Comparison of ENCODE assay signal across 18 mouse cellular contexts in the genomic region with DNA sequence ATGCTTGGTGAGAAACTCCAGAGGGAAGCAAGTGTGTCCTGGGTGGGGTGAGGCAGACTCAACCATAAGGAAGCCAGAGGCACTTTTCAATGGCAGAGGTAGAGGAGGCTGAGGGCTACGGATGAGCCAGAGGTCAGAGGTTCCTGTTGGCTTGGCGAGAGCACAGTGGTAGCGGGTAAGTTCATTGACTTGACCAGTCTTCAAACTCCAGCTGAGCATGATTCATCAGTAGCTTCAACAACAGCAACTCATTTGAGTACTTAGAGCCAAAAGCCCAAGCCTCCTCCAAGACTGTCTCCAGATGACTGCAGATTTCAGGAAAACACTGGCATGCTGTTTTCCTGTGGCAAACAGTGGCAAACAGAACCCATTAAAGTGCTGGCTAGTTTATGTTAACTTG.
A peak's percentile ranks its signal among the peaks of the same experiment; 100 is the strongest.
DNase-seq lines count a peak whose midpoint lies in the region; ATAC-seq and TF ChIP-seq lines count a peak whose summit lies in the region.
"Had no signal": no experiment of that assay in that cellular context is flagged by ENCODE, and none has a peak within 500 bp of the region (broad histone marks: within the 10 kb centered on the region; RNA-seq: fewer than 3 reads in every experiment).

No protein-coding gene starts in this region.

- no peaks in the 10 kb centered on the region for H3K36me3 ChIP-seq in liver, adult 2 months (ENCODE audit: control insufficient read depth, insufficient read depth, low read length)
- H3K36me3 ChIP-seq in hindbrain, embryonic 14.5 days (replicated peaks; ENCODE audit: control insufficient read depth, insufficient read depth) = no peaks in the 10 kb centered on the region
- H3K36me3 ChIP-seq: heart, embryonic 13.5 days; hindbrain, embryonic 12.5 days had no signal

- DNase-seq in heart, adult 11 months = peak; percentile 95
- no peak for DNase-seq in heart, postnatal 14 days
- peak; percentile 69 for DNase-seq in liver, adult 2 months (ENCODE audit: extremely low read depth, low read depth, low spot score)
- no peak for DNase-seq in liver
- DNase-seq in c-Kit-positive CD71-positive TER-119-positive erythroid progenitor cells, embryonic 14.5 days (ENCODE audit: low spot score) = no peak
- no peak for DNase-seq in hindbrain, embryonic 14.5 days (ENCODE audit: low spot score)
- DNase-seq: adrenal gland, postnatal 10 days; cerebellum, adult 2 months; cerebellum, postnatal 10 days; forebrain, postnatal 0 days; heart, postnatal 4 days; kidney, adult 11 months; kidney, adult 9 months had no signal

- WGBS in liver, adult 2 months = 14% methylated on average over 3 of the region's 3 CpGs
- WGBS in hindbrain, embryonic 14.5 days = 88% methylated on average over 3 of the region's 3 CpGs

- no peak overlapping the region for H3K9ac ChIP-seq in liver, adult 2 months (ENCODE audit: low read depth, low read length)
- H3K9ac ChIP-seq in hindbrain, embryonic 14.5 days = no peak overlapping the region
- H3K9ac ChIP-seq: forebrain, embryonic 13.5 days; forebrain, postnatal 0 days; heart, embryonic 13.5 days; hindbrain, embryonic 12.5 days had no signal

- H3K9me3 ChIP-seq in hindbrain, embryonic 14.5 days (ENCODE audit: control insufficient read depth, low read length) = no peaks in the 10 kb centered on the region
- H3K9me3 ChIP-seq: forebrain, embryonic 13.5 days; heart, embryonic 13.5 days; hindbrain, embryonic 12.5 days had no signal

- intact Hi-C loops in heart, postnatal 14 days (cut with DNase I) = no loop called here

- no peak overlapping the region for H3K4me3 ChIP-seq in liver, adult 2 months (ENCODE audit: insufficient read depth, low read depth, low read length)
- no peak overlapping the region for H3K4me3 ChIP-seq in embryonic fibroblast, embryonic 13.5 days (ENCODE audit: insufficient read depth, low read length)
- no peak overlapping the region for H3K4me3 ChIP-seq in hindbrain, embryonic 14.5 days (replicated peaks; ENCODE audit: low read length)
- H3K4me3 ChIP-seq: forebrain, embryonic 13.5 days; heart, embryonic 13.5 days; hindbrain, embryonic 12.5 days had no signal

- H3K27ac ChIP-seq in liver, adult 2 months (replicated peaks; ENCODE audit: insufficient read depth, low read depth, low read length) = no peak overlapping the region
- H3K27ac ChIP-seq in embryonic fibroblast, embryonic 13.5 days (ENCODE audit: insufficient read depth, low read length) = peak overlapping the region; percentile 90
- no peak overlapping the region for H3K27ac ChIP-seq in hindbrain, embryonic 14.5 days
- H3K27ac ChIP-seq: forebrain, embryonic 13.5 days; heart, embryonic 13.5 days; hindbrain, embryonic 12.5 days; hindbrain, postnatal 0 days had no signal

- no peak for ATAC-seq in hindbrain, embryonic 14.5 days (ENCODE audit: low FRiP score)
- ATAC-seq: forebrain, embryonic 13.5 days; hindbrain, postnatal 0 days had no signal

- no peak for TF ChIP-seq POLR2A in liver, adult 2 months (IDR thresholded peaks at IDR 0.05; ENCODE audit: extremely low read depth, insufficient read depth, low read length)
- TF ChIP-seq POLR2A in embryonic fibroblast, embryonic 13.5 days (IDR thresholded peaks at IDR 0.05; ENCODE audit: low read depth, low read length) = no peak

- H3K4me1 ChIP-seq in liver, adult 2 months (ENCODE audit: control insufficient read depth, insufficient read depth, low read length) = peaks cover 2% of the 10 kb centered on the region; the same call in 1 of the 2 replicates
- H3K4me1 ChIP-seq in embryonic fibroblast, embryonic 13.5 days (ENCODE audit: control insufficient read depth, insufficient read depth, low read length) = peaks cover 9% of the 10 kb centered on the region
- no peaks in the 10 kb centered on the region for H3K4me1 ChIP-seq in hindbrain, embryonic 14.5 days (replicated peaks; ENCODE audit: control insufficient read depth, insufficient read depth, low read length)
- H3K4me1 ChIP-seq: forebrain, embryonic 13.5 days; hindbrain, embryonic 12.5 days had no signal

- H3K27me3 ChIP-seq in liver, adult 2 months (ENCODE audit: control insufficient read depth, insufficient read depth, low read length) = no peaks in the 10 kb centered on the region
- no peaks in the 10 kb centered on the region for H3K27me3 ChIP-seq in hindbrain, embryonic 14.5 days (ENCODE audit: control insufficient read depth, insufficient read depth, low read length)
- H3K27me3 ChIP-seq: forebrain, embryonic 13.5 days; hindbrain, embryonic 12.5 days had no signal

- no peak overlapping the region for H3K4me2 ChIP-seq in hindbrain, embryonic 14.5 days (replicated peaks)
- H3K4me2 ChIP-seq: forebrain, embryonic 13.5 days; heart, embryonic 13.5 days; hindbrain, embryonic 12.5 days had no signal

- no peak for TF ChIP-seq CTCF in liver, adult 2 months (IDR thresholded peaks at IDR 0.05; ENCODE audit: low read depth, low read length)
- no peak for TF ChIP-seq CTCF in embryonic fibroblast, embryonic 13.5 days (IDR thresholded peaks at IDR 0.05; ENCODE audit: borderline replicate concordance, insufficient read depth, low read length)

- H3K79me2 ChIP-seq in liver, adult 2 months (ENCODE audit: control insufficient read depth, insufficient read depth, low read length) = no peaks in the 10 kb centered on the region

Comparison
In these comparisons a context has a peak if more than half of its experiments do, and no peak if none do; other contexts are left out.
1. DNase-seq: peak in heart, adult 11 months (single experiment) and liver, adult 2 months (single experiment); none in heart, postnatal 14 days (0 of 2), liver (single experiment), c-Kit-positive CD71-positive TER-119-positive erythroid progenitor cells, embryonic 14.5 days (single experiment) and hindbrain, embryonic 14.5 days (single experiment).